Mouse (Mus musculus) mouse embryonic stem cell (cell line): ENCODE data around the gene Mpp6.

ENCODE experiments used
- in situ Hi-C, 2 experiments: fragments of 300-500 bp; cut with MboI; formaldehyde crosslinking; loops; 1 replicate in 1 of 2; 3 replicates in 1 of 2; pipeline ENCODE4 v1.14.3; 2019 to 2020; ENCODE audit warnings: low sequenced_read_pairs in 2 of 2, low pct_unique_long_range_greater_than_20kb in 1 of 2, mixed read lengths in 1 of 2; ENCODE audit not compliant: unreplicated experiment in 1 of 2

Gene Mpp6

DNA sequence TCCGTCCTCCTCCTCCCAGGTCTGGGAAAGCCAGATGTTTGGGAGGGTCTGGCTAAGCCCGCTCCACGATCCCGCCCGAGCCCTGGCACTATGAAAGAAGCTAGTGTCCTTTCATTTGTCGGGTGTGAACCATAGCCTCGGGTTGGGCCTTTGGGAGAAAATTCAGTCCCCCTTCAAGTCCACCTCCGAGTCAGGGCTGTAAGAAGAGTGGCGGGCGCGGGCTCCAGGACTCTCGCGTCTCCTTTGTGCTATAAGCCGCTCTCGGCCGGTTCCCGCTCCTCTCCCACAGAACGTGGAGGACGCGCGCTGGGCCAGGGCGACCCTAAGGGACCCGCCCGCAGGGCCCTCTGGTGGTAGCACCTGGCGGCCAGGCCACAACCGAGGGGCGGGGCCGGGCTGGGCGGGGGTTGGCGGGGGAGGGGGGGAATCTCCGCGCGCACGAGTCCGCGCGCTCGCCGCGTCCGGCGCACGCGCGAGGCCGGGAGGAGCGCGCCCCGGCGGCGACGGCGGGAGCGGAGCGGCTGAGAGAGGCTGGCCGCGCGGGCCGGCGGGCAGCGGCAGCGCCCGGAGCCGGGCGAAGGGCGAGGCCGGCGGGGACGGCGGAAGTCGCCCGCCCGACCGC lies at the start of gene Mpp6:
Gene Mpp6, plus strand, starts transcription at position 485 of the 622 bp plus-strand sequence.
- in situ Hi-C loops = loop anchor here in 1 of 2 experiments (10.0 kb wide), 1 partner anchor 55 kb away; no protein-coding TSS in a partner anchor

DNA sequence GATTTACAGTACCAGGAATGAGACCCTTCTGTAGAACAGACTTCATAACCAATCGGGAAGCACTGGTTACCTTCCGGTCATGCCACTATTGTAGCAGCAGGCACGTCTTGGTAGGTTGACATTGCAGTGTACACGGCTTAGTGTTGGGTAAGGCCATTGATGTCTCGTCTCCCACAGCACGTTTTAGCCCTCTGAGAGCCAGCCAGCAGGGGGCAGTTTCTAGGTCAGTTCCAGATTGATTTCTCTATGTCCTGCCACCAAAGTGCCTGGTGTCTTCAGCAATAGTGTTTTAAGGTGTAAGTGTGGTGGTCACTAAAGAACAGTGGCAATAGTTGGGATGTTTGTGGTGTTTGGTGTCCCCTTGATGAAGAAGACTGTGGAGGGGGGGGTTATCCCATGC lies 43.9 kb upstream of the Mpp6 start:
- in situ Hi-C loops = no loop called here

DNA sequence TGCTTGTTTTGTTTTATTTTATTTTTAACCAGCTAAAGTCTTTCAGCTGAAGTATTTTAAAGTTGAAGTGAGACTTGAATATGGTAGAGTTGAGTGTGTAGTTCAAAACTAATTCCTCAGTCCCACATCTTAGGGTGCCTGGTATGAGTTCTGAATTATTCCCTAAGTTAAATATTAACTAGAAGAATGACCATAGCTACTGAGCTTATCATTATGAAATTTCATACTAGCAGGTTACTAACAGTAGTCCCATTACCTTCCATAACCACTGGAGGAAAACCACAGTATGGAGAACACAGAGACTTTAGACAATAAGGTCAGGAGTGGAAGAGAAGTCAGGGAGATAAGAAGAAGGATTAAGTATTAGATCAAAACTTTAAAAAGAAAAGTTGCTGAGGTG lies 41.6 kb upstream of the Mpp6 start:
- in situ Hi-C loops = no loop called here

DNA sequence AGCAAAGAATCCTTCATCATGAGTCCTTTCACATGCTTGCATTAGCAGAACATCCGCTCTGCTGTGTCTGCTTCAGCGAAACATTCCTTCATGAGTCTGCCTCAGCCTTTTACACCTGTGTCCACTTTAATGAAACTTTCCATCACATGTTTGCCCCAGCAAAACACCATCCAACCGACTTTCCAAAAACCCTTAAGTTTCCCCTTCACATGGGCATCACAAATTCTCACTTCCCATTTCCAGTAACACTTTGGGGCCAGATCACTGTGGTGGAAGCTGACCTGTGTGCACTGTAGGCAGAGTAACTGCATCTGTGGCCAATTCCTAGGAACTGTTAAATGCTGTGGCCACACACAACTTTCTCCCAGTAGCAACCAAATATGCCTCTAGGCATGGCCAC lies 34.8 kb upstream of the Mpp6 start:
- in situ Hi-C loops = no loop called here

DNA sequence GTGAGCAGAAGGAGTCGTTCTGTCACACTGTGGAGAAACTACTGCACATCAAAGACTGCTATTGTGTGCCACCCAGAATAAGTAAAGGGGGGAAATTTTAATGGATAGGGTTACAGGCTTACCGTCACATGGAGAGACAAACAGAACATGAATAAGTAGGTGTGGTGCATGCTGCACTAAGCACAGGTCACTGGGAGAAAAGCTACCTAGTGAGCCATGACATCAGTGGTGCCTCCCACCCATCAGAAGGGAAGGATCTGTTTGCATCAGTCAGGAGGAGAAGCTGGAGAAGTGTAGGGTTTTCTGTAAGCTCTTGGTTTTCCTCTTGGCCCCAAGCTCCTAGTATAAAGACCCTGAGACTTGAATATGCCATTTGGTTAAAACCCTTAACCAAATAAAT lies 33.6 kb upstream of the Mpp6 start:
- in situ Hi-C loops = no loop called here

DNA sequence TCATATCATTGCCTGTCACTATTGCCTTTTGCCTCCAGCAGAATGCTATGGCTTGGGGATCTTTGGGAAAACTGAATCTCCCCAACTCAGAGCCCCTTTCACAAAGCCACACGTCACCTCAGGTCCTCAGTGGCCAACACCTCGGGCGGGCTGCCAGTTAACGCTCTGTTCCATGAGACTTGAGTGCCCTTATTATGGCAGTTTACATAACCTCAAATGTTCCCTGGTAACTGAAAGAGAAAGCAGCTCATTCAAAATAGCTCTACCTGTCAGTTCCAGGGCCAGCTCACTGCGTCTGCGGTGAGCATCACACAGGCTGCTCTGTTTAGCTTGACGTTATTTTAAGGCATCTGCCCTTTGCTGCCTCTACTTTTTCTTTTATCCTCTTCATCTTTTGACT lies 29.6 kb upstream of the Mpp6 start:
- in situ Hi-C loops = no loop called here

DNA sequence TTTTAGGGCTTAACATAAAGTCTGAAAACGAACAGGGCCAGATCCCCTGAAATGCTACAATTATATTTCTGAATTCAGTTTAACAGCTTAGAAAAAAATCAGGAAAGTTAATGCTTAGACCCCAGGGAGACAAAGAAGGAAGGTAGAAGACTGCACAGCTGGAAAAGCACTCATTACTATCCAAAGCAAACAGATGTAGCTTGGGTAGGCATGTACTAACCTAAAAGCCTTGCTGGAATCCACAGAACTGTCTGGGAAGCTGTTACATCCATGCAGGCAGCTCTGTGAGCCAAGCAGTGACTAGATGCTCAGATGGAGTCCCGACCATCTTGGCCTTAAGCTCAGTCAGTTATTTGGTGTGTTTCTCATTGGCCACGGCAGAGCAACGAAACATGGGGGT lies 24.8 kb upstream of the Mpp6 start:
- in situ Hi-C loops = no loop called here

DNA sequence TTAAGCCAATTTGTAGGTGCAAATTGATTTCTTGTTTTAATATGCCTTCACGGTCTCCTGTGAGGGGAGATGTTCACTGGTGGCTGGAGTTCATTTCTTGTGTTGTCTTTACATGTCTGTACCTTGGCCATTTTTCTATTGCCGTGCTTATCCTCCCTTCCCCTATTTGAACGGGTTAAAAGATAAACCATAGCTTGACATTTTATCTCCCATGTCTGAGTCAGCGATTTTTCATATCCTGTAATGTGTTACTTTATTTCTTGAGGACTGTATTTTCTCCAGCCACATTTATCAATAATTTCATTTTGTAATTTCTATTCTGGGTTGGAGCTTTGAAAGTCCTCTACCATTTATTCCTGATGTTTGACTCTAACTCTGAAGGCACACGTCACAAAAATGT lies 20.7 kb upstream of the Mpp6 start:
- in situ Hi-C loops = no loop called here

DNA sequence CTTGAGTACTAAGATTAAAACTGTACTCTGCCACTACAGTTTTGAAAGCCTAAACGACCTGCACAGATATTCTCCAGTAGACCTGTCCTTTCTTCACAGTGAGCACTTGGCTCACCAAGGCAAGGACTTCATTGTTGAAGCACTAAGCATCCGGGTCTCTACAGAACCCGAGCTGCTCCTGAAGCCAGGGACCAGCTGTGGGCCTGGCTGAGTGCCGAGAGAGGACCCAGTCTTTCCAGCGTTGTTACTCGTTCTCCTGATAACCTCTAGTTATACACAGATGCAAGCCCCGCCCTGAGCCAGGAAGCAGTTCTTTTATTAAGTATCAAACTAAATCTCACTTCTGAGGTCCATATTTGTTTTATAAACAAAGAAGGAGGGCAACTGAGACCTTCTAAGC lies 19.8 kb upstream of the Mpp6 start:
- in situ Hi-C loops = no loop called here

DNA sequence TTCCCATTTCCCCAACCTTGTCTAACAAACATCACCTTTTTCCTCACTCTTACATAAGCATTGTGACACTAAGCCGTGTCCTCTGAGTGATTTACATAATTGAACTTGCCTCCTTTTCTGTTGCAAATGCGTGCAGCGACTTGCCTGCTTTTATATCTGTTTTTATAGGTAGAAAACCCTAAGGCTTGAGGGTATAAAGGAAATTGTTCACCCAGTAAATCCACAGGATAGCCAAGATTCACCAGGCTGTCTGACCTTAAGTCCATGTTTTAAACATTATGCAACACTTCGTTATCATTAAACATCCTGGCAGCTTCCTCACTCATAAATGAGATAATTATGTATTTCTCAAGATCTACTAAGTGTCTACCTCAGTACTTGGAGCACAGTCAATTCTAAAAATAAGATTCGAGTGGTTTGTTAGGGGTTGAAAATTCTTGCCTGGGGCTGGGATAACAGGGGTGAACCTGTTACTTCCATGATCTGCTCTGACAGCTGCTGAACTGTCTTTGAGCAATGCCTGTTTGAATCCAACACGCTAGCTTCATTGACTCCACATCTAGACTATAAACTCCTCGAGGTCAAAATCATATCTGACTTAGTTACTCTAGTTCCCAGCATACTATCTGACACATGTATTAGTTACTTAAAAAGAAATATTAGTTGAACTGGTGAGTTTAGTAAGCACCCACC lies 18.4 kb upstream of the Mpp6 start:
- in situ Hi-C loops = no loop called here

DNA sequence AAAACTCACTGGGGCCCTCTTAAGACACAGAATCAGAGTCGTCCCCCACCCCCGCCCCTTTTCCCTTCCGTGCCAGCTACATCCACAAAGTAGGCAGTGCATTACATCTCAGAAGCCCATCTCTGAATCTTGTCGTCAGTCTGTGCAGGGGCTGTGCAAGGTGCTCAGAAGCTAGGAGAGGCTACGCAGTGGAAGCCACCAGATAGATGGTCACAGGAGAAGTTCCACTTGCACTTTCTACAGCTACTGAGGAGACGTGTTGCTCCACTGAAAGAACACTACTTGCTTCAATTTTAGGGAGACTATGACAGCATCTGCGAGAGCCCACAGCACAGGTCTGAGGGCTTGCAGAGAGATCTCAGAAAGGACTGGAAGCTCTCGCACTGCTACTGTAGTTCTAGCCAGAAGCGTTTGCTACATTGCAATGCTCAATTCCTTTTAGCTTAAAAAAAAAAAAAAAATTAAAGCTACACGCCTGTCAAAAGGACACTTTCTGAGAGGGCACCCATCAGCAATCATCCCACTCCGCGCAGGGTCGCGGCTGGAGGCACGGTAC lies 762 bp upstream of the Mpp6 start:
- in situ Hi-C loops = no loop called here

DNA sequence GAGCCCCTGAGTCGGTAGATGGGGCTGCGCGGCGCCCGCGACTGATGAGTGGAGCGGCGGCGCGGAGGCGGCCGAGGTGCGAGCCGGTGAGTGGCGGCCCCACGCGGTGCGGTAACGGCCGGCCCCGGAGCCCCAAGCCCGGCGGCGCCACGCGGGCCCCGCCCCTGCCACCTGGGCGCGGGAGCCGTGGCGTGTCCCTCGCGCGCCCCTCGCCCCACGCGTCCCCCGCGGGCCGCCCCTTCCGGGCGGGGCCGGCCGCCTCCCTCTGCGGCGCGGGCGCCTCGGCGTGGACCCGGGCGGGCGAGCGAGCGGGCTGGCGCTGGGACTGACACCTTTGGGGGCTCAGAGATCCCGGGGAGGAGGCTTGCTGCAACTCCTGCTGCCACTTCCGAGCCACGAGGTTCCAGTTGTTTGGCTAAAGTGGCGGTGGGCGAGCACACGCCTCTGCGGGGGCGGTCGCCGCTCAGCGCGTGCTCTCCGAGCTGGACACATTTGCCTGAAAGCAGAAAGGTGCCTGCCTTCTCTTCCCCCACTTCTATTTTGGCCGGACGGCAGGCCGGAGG lies 419 bp downstream of the Mpp6 start:
- in situ Hi-C loops = loop anchor here in 1 of 2 experiments (10.0 kb wide), 1 partner anchor 54 kb away; no protein-coding TSS in a partner anchor

DNA sequence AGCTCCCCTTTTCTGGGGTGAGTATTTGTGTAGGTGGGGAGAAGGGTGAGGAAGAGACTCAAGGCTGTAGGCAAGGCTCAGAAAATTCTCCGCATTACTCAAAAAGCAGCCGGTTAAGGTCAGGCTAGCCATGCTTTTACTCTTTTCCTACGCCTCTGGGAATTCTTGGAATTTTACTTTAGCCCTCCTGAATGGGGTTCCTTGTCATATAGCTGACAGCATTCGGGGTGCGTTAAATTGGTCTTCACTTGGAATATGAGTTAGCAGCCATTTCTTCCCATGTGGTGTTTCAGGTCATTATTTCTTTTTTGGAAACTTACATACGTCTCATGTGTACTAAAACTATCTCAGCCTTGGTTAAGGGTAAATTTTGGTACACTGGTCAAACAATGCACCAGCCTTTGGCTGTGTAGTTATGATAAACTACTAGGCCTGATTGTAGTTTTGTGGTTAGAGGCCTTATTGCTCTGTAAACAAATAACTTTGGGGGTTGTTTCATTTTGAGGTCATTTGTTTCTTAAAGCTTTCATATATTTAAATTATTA lies 1.1 kb downstream of the Mpp6 start:
- in situ Hi-C loops = loop anchor here in 1 of 2 experiments (10.0 kb wide), 1 partner anchor 54 kb away; no protein-coding TSS in a partner anchor

DNA sequence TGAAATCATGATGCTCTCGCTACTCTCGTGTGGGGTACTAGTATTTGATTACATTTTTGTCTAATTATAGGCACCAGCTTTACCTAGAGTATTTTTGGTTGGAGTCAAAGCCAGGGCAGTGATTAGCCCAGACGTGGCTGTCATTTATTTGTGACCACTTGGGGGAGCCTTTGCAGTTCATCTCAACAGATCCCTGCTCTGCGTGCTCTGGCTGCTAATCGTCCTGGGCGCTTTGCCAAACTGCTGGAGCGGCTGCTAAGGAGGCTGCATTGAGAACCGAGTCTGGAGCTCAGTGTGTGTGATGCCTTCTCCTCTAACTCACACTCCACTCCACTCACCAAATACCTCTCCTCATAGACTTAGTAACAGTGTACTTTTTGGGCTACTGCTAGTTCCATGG lies 2.7 kb downstream of the Mpp6 start:
- in situ Hi-C loops = loop anchor here in 1 of 2 experiments (10.0 kb wide), 1 partner anchor 52 kb away; no protein-coding TSS in a partner anchor

DNA sequence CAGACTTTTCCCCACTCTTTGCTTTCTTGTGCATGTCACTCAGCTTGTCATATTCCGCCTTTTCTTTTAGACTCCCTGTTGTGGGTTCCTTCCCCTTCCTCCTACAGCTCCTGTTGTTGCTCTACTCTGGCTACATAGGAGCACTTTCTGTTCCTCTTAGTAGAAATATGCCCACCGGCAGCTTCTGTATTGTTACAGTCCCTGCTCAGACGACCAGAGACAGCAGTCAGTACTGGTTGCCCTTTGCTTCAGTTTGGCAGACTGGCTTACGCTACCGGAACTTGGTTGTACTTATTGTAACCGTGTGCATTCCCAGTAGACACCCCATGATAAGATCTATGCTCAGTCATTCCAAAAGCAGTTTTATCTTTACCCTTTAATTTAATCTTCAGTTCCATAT lies 4.2 kb downstream of the Mpp6 start:
- in situ Hi-C loops = loop anchor here in 1 of 2 experiments (10.0 kb wide), 1 partner anchor 51 kb away; no protein-coding TSS in a partner anchor

DNA sequence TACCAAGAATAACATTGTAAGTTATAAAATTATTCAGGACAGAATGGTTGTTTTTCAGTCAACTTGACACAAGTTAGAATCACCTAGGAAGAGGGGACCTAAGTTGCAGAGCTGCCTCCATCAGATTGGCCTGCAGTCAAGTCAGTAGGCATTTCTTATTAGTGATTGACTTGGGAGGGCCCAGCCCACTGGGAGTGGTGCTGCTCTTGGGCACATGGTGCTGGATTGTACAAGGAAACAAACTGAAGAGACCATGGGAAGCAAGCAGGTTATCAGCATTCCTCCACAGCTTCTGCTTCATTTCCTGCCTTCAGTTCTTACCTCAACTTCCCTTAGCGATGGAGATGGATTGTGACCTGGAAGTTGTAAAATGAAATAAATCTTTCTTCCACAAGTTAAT lies 10.9 kb downstream of the Mpp6 start:
- in situ Hi-C loops = no loop called here

DNA sequence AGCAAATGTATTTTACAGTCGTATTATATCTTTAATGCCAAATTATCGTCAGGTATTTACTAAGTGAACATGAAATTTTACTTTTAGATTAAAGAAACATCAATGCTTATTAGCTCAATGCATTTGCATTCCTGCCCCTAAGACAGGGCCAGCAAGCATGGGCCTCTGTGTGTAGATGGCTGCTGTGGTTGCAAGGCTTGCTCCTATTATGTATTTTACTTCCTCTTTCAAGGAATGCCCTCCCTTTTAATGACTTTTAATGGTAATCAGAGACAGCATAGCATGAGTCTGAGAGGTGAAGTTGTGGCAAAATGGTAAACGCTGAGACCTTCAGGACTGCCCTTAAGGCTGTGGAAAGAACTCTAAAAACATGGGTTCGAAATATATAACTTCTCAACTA lies 12.8 kb downstream of the Mpp6 start:
- in situ Hi-C loops = no loop called here

DNA sequence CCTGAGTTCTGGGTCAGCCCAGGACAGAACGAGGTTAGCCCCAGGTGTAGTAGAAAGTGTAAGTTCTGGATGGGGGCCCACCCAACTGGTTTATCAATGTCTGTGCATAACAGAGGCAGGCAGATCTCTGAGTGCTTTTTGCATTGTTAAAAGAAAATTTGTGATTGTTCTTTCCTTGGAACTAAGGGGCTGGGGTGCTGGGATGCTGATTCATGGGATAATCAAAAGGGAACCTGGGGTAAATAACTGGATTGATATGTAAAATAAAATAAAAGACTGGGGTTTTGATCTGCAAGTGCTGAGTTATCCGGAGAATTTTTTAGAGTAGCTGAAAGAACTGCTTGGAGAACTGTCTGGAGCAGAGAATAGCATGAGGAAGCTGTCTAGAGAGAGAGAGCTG lies 14.2 kb downstream of the Mpp6 start:
- in situ Hi-C loops = no loop called here

DNA sequence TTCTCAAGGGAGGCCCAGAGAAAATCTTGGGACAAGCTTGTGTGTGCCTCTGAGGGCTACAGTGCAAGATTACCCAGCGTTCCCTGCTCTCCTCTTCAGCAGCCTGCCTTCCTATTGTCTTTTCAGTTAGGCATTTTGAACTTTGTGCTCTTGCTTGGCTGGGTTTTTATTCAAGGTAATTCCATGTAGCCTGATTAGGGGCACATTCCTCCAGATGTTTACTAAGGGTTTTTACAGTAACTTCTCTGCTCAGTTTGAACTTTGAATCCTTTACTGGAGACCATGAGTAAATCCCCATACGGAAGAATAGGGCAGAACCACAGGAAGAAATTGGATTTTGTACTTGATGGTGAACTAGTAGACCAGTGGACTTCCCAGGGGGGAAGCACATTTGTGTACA lies 16.3 kb downstream of the Mpp6 start:
- in situ Hi-C loops = no loop called here
